In genomic region chr6:27800881-27801572, GRCm38 (mm10) we compare ENCODE assay signal across 19 mouse cellular contexts.
"Had no signal": no experiment of that assay in that cellular context is flagged by ENCODE, and none has a peak within 500 bp of the region (broad histone marks: within the 10 kb centered on the region; RNA-seq: fewer than 3 reads in every experiment).

No protein-coding gene starts in this region.

- DNase-seq: kidney, adult 18-20 months; kidney, adult 9 months; kidney, postnatal 14 days; kidney, postnatal 4 days; left cerebral cortex, postnatal 4 days; liver, embryonic 13.5 days; lung, adult 2 months; lung, postnatal 14 days; lung, postnatal 4 days; retina, postnatal 1 day; right cerebral cortex, postnatal 25 days; spleen, adult 18-20 months; thymus, postnatal 25 days had no signal

- H3K27ac ChIP-seq: limb, embryonic 12.5 days; limb, embryonic 15.5 days; liver, embryonic 13.5 days; midbrain, embryonic 12.5 days; midbrain, embryonic 15.5 days; stomach, embryonic 15.5 days had no signal

- H3K9ac ChIP-seq: limb, embryonic 12.5 days; limb, embryonic 15.5 days; liver, embryonic 13.5 days; midbrain, embryonic 12.5 days; midbrain, embryonic 15.5 days; stomach, embryonic 15.5 days had no signal

- H3K9me3 ChIP-seq: limb, embryonic 12.5 days; limb, embryonic 15.5 days; liver, embryonic 13.5 days; midbrain, embryonic 12.5 days; midbrain, embryonic 15.5 days; stomach, embryonic 15.5 days had no signal

- ATAC-seq: midbrain, embryonic 15.5 days had no signal

- H3K4me2 ChIP-seq: limb, embryonic 12.5 days; limb, embryonic 15.5 days; liver, embryonic 13.5 days; midbrain, embryonic 12.5 days; midbrain, embryonic 15.5 days; stomach, embryonic 15.5 days had no signal

- H3K27me3 ChIP-seq: limb, embryonic 12.5 days; limb, embryonic 15.5 days; liver, embryonic 13.5 days; midbrain, embryonic 12.5 days; midbrain, embryonic 15.5 days; stomach, embryonic 15.5 days had no signal

- H3K4me1 ChIP-seq: limb, embryonic 12.5 days; limb, embryonic 15.5 days; liver, embryonic 13.5 days; midbrain, embryonic 12.5 days; stomach, embryonic 15.5 days had no signal

- H3K36me3 ChIP-seq: limb, embryonic 12.5 days; limb, embryonic 15.5 days; liver, embryonic 13.5 days; midbrain, embryonic 12.5 days; midbrain, embryonic 15.5 days; stomach, embryonic 15.5 days had no signal

- H3K4me3 ChIP-seq: limb, embryonic 12.5 days; limb, embryonic 15.5 days; liver, embryonic 13.5 days; midbrain, embryonic 12.5 days; midbrain, embryonic 15.5 days; myocyte; stomach, embryonic 15.5 days had no signal
